Mouse (Mus musculus) megakaryocyte, embryonic 14.5 days (primary cell): ENCODE measurements around the gene Fer. TPM values are rescaled to one million over a fixed set of nuclear protein-coding genes. Genes with fewer than 3 reads are reported as not detected.

ENCODE experiments used
- H3K27me3 ChIP-seq: replicated peaks from 2 replicates; pipeline ENCODE3; 2012; ENCODE audit warnings: inconsistent platforms
- H3K36me3 ChIP-seq: replicated peaks from 2 replicates; pipeline ENCODE3; 2012; ENCODE audit warnings: low read length, inconsistent platforms, mixed read lengths
- H3K4me1 ChIP-seq: 2 replicates; pipeline ENCODE4 v1.6.1; 2012; ENCODE audit warnings: inconsistent platforms
- H3K4me3 ChIP-seq: replicated peaks from 2 replicates; pipeline ENCODE3; 2012; ENCODE audit warnings: moderate library complexity, mild to moderate bottlenecking, inconsistent platforms
- H3K9me3 ChIP-seq: 2 replicates; pipeline ENCODE4 v1.6.1; 2012; ENCODE audit warnings: inconsistent platforms
- FLI1 ChIP-seq: IDR thresholded peaks from 2 replicates; pipeline ENCODE4 v1.6.1; 2012; ENCODE audit warnings: low read length, inconsistent platforms, mixed read lengths
- GATA1 ChIP-seq: IDR thresholded peaks from 3 replicates; pipeline ENCODE4 v1.6.1; 2012; ENCODE audit warnings: mixed read lengths, low read length, inconsistent platforms, borderline replicate concordance
- polyA plus RNA-seq: library from polyadenylated mRNA; stranded (reverse); fragments of >175 nt; gene quantifications from 2 replicates; pipeline ENCODE4 v1.2.3, GENCODE M21; 2012; ENCODE audit warnings: low replicate concordance; ENCODE audit not compliant: insufficient read depth

Fer gene
- polyA plus RNA-seq, 1 experiment, result 2.2 TPM

DNA sequence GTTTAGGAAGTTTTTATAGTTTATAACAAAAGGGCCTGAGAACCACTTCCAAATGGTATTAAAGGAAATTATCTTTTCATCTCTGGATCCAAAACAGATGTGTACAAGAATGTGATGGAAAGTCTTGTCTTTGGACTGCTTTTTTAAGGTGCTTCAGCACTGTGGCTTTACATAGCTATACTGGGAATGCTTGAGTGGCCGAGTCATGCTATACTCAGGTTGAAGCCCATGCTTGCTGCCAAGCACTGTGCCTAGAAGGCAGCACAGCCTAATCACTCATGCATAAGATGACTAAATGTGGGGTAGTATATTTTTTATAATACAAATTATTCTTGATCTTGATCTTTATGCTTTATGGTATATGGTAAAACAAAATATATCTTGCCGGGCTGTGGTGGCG is 225.0 kb downstream of the Fer start:
- peaks cover 46% of the 10 kb centered on the region for H3K4me1 ChIP-seq
- H3K9me3 ChIP-seq, result no peaks in the 10 kb centered on the region
- no peak overlapping the region for H3K4me3 ChIP-seq
- peaks cover 10% of the 10 kb centered on the region for H3K36me3 ChIP-seq
- no peak for TF ChIP-seq FLI1
- no peak for TF ChIP-seq GATA1
- H3K27me3 ChIP-seq, result no peaks in the 10 kb centered on the region

DNA sequence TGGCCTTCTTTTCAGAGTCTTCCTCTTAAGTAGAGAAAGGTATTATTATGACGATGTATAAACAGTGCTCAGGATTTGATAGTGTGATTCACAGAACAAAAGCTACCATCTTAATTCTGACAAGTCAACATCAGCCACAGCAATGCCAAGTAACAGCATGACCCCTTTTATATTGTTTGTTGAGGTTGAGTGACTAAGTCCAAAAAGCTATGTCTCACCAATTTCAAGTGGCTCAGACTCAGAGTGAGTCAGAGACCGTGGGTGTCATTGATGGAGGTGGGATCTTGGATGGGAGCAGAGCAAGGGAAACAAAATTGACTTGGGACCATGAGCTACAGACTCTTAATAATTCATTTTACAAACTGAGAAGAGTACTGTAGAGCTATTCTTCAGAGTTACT is 230.9 kb downstream of the Fer start:
- Histone ChIP-seq H3K4me3 (no peak overlapping the region), H3K27me3 (no peaks in the 10 kb centered on the region), H3K36me3 (peaks cover 9% of the 10 kb centered on the region), H3K9me3 (no peaks in the 10 kb centered on the region), H3K4me1 (peaks cover 33% of the 10 kb centered on the region)
- TF ChIP-seq FLI1 (no peak), GATA1 (no peak)

DNA sequence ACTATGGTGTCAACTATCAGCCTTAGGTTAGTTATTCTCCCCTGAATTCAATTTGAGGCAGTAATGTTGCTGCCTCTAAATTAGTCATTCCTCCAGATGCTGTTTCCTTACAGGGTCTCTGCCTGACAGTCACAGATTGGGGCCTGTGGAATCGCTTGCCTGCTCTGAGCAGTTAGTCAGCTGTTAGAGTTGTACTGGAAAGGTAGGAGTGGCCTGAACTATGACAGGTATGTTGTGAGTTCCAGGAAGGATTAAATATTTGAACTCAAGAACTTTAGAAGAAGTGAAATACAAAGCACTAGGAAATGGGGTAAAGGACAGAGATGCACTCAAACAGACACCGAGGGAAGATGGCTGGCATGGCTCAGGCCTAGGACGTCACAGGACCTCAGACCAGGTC is 233.9 kb downstream of the Fer start:
- no peak overlapping the region for H3K4me3 ChIP-seq
- H3K27me3 ChIP-seq, result no peaks in the 10 kb centered on the region
- no peak for TF ChIP-seq FLI1
- H3K9me3 ChIP-seq, result no peaks in the 10 kb centered on the region
- H3K36me3 ChIP-seq, result peaks cover 9% of the 10 kb centered on the region
- H3K4me1 ChIP-seq, result peaks cover 36% of the 10 kb centered on the region

DNA sequence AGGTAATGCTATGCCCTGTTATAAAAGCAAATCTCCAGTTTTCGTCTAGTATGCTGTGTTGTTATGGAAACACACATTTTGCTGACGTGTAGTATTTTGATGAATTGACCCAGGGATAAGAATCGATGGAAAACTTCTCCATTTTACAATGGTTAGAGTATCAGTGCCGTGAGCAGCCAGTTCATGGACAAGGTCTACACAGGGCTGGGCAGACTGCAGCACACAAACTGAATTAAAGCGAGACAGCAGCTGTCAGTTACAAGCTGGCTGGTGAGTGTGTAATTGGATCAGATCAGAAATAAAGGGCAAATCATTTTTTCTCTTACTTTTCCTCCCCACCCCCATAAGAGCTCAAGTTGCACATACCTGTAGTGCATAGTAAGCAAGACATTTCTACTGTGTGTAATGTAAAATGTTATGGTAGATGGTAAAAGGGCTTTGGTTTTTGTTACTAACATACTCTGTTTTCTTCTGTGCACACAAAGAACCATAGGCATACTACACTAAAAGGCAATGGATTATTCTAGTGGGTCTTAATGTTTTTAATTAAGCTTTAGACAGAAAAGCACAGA is 235.0 kb downstream of the Fer start:
- Histone ChIP-seq H3K9me3 (no peaks in the 10 kb centered on the region), H3K4me1 (peaks cover 34% of the 10 kb centered on the region), H3K36me3 (peaks cover 9% of the 10 kb centered on the region), H3K27me3 (no peaks in the 10 kb centered on the region), H3K4me3 (no peak overlapping the region)
- TF ChIP-seq FLI1 (no peak), GATA1 (no peak)

DNA sequence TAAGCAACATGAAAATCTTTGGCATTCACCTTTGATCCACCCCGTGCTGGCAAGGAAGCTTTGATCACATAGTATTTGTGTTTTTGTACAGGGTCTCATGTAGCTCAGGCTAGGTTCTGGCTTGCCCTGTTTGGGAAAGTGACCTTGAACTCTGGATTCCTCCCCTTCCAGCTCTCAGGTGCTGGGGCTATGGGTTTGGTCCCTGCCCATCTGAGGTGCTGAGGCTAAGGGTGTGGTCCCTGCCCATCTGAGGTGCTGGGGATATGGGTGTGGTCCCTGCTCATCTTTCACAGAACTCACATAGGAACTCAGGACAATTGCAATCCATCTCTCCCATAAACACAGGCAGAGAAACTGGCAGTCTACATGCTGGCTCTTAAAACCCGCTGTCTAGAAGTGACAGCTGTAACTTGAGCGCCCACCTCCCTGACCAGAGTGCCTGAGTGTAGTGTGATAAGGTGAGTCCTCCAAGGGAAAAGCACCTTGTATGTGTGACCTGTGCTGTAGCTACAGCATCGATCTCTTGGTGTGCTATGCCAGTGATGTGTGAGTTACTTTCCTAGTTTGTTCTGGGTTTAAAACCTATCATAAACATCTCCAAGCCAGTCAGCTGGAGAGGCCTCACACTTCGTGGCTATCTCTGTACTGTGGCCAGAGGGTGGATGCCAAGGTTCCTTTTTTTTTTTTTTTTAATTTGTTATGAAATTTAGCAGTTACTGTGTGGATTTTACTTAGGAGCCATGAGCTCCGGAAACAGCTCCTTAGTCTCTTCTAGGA is 236.7 kb downstream of the Fer start:
- no peak for TF ChIP-seq GATA1
- no peak for TF ChIP-seq FLI1
- H3K36me3 ChIP-seq, result peaks cover 5% of the 10 kb centered on the region

DNA sequence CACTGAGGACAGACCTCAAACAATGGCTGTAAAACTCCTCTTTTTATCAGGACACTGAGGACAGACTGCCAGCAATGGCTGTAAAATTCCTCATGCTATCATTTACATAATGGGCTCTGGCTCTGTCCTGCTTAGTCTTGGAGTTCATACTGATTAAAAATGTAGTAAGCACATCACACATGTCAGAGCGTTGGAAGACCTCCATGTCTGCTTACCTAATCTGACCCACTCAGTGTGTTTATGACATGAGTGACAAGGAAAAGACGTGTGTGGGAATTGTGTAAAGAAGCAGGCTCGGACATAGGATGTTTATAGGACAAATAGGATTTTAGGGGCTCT is 237.3 kb downstream of the Fer start:
- peaks cover 22% of the 10 kb centered on the region for H3K4me1 ChIP-seq
- TF ChIP-seq FLI1 (no peak), GATA1 (no peak)
- peaks cover 5% of the 10 kb centered on the region for H3K36me3 ChIP-seq
- no peak overlapping the region for H3K4me3 ChIP-seq
- H3K27me3 ChIP-seq, result no peaks in the 10 kb centered on the region
- H3K9me3 ChIP-seq, result no peaks in the 10 kb centered on the region

More for the DNA sequence above, 236.7 kb downstream of the Fer start:
- Histone ChIP-seq H3K4me3 (no peak overlapping the region), H3K27me3 (no peaks in the 10 kb centered on the region), H3K9me3 (no peaks in the 10 kb centered on the region), H3K4me1 (peaks cover 22% of the 10 kb centered on the region)

DNA sequence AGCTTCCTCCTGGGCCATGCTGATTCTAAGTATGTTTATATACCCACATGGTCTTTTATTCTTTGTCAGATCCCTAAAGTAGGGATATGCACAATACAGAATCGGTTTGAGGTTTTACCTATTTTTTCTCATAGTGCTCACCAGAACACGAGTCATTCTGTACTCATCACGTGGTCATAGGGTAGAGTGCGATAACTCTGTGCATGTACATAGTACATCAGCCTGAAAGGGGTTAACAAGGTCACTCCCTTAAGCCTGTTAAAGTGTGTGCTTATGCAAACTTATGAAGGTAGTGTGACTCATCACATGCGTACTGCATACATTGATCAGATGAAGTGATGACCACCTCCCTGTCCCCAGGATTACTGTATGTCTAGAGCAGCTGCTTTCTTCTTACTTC is 245.9 kb downstream of the Fer start:
- no peaks in the 10 kb centered on the region for H3K9me3 ChIP-seq
- H3K36me3 ChIP-seq, result no peaks in the 10 kb centered on the region
- no peak for TF ChIP-seq GATA1
- TF ChIP-seq FLI1, result no peak
- peaks cover 15% of the 10 kb centered on the region; the same call in 1 of the 2 replicates for H3K4me1 ChIP-seq
- no peak overlapping the region for H3K4me3 ChIP-seq
- H3K27me3 ChIP-seq, result no peaks in the 10 kb centered on the region

DNA sequence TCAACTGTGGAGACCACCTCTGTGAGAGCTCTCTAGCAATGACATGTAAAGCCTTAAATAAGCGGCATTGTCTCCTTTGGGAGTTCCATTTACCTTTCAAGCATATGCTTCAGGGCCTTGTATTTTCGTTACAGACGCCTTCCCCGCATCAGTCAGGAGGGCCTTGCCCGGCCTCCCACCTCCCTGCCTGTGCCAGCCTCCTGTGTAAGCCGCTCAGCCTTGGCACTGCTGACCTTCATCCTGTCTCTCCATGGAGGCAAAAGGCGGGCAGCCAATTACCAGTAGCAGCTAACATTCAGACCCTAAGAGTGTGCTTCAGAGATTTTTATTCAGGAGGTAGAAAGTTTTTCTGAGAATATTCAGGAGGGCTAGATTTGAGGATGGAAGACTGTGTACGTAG is 247.0 kb downstream of the Fer start:
- Histone ChIP-seq H3K9me3 (no peaks in the 10 kb centered on the region), H3K4me3 (no peak overlapping the region), H3K36me3 (peaks cover 2% of the 10 kb centered on the region), H3K4me1 (peaks cover 15% of the 10 kb centered on the region; the same call in 1 of the 2 replicates), H3K27me3 (no peaks in the 10 kb centered on the region)
- TF ChIP-seq GATA1 (no peak), FLI1 (no peak)

DNA sequence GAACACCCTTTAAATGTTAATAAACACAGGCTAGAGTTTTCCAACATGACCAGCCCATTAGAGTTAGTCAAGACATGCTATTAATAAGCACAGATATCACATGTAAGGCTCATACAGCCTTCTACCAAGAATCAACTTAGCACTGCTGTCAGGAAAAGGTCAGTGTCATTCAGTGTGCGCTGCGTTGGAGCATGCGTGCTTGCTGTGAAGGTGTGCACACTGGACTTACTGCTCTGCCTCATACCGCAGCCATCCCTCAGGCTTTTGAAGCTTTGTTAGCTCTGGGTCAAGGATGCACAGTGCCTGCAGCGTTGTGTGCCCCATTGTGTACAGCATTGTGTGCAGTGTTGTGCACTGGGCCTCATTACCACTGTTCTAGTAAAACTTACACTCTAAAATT is 250.8 kb downstream of the Fer start:
- H3K4me3 ChIP-seq, result peak overlapping the region; percentile 33
- no peaks in the 10 kb centered on the region for H3K9me3 ChIP-seq
- peaks cover 11% of the 10 kb centered on the region; the same call in 1 of the 2 replicates for H3K4me1 ChIP-seq
- no peak for TF ChIP-seq GATA1
- TF ChIP-seq FLI1, result no peak
- peaks cover 13% of the 10 kb centered on the region for H3K36me3 ChIP-seq
- no peaks in the 10 kb centered on the region for H3K27me3 ChIP-seq

DNA sequence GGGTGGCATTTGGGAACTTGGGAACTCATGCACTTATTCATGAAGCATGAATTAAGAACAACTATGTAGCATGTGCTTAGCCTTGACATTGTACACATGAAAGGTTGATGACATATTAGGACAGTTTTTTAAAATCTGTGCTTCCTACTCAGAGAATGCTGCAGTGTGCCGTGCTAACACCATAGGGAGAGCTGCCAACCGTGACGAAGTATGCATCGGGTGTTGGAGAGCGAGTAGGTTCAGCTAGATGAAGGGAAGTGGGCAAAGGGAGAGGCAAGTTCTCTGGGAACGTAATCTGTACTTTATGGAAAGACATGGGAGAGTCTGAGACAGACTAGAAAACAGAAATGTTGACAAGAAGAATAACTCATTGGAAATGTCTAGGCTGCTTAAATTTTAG is 253.9 kb downstream of the Fer start:
- H3K4me3 ChIP-seq, result no peak overlapping the region
- peaks cover 17% of the 10 kb centered on the region for H3K4me1 ChIP-seq
- H3K36me3 ChIP-seq, result peaks cover 17% of the 10 kb centered on the region
- no peaks in the 10 kb centered on the region for H3K27me3 ChIP-seq
- H3K9me3 ChIP-seq, result no peaks in the 10 kb centered on the region
- TF ChIP-seq GATA1 (no peak), FLI1 (no peak)
